ENCODE assay signal across 10 mouse cellular contexts in the genomic region with DNA sequence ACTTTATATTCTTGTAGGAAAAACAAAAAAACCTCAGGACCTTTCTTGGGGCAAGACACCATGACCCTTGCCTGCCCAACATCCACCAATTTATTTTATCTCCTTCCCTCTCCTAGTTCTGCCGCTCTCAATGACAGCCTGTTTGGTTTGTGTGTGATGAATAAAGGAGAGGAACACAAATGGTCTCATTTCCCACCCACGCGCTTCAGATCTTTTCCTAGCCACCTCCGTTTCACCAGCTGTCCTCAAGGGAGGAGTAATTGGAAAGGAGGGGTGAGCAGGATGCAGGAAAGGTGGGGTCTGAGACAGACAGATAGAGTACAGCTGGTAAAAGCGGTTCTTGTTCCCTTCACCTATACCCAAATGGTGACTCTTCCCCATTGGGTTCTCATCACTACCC. TPM values are rescaled to one million over a fixed set of nuclear protein-coding genes. Genes with fewer than 3 reads are reported as not detected.
DNase-seq lines count a peak whose midpoint lies in the region; ATAC-seq lines count a peak whose summit lies in the region.
"Had no signal": no experiment of that assay in that cellular context is flagged by ENCODE, and none has a peak within 500 bp of the region (broad histone marks: within the 10 kb centered on the region; RNA-seq: fewer than 3 reads in every experiment).

No protein-coding gene starts in this region.

- H3K27me3 ChIP-seq in forebrain, embryonic 10.5 days (ENCODE audit: poor library complexity, severe bottlenecking) = no peaks in the 10 kb centered on the region; the same call in 1 of the 2 replicates
- no peaks in the 10 kb centered on the region for H3K27me3 ChIP-seq in forebrain, embryonic 14.5 days (replicated peaks; ENCODE audit: control insufficient read depth, insufficient read depth, low read length)
- peaks cover 34% of the 10 kb centered on the region for H3K27me3 ChIP-seq in liver, embryonic 12.5 days (replicated peaks)
- H3K27me3 ChIP-seq: hindbrain, embryonic 13.5 days had no signal

- H3K4me2 ChIP-seq in forebrain, embryonic 14.5 days (ENCODE audit: low read length) = no peak overlapping the region
- peak overlapping the region; percentile 93 for H3K4me2 ChIP-seq in liver, embryonic 12.5 days

- H3K4me1 ChIP-seq in forebrain, embryonic 10.5 days = peaks cover 50% of the 10 kb centered on the region
- peaks cover 19% of the 10 kb centered on the region for H3K4me1 ChIP-seq in forebrain, embryonic 14.5 days (ENCODE audit: control insufficient read depth, insufficient read depth, low read length)
- H3K4me1 ChIP-seq in liver, embryonic 12.5 days = peaks cover 41% of the 10 kb centered on the region

- peak overlapping the region; percentile 91; the same call in 1 of the 2 replicates for H3K4me3 ChIP-seq in forebrain, embryonic 10.5 days
- H3K4me3 ChIP-seq in forebrain, embryonic 14.5 days (ENCODE audit: low read depth, low read length) = no peak overlapping the region
- H3K4me3 ChIP-seq in liver, embryonic 12.5 days = peak overlapping the region; percentile 79; the same call in 1 of the 2 replicates

- H3K36me3 ChIP-seq in forebrain, embryonic 10.5 days (replicated peaks) = peaks cover 26% of the 10 kb centered on the region
- H3K36me3 ChIP-seq in forebrain, embryonic 14.5 days (ENCODE audit: control insufficient read depth, insufficient read depth, low read length) = peaks cover 21% of the 10 kb centered on the region
- peaks cover 24% of the 10 kb centered on the region for H3K36me3 ChIP-seq in liver, embryonic 12.5 days

- no peaks in the 10 kb centered on the region for H3K9me3 ChIP-seq in forebrain, embryonic 10.5 days
- H3K9me3 ChIP-seq in forebrain, embryonic 14.5 days (replicated peaks; ENCODE audit: control insufficient read depth, low read length) = no peaks in the 10 kb centered on the region
- H3K9me3 ChIP-seq in liver, embryonic 12.5 days (replicated peaks) = no peaks in the 10 kb centered on the region
- H3K9me3 ChIP-seq: hindbrain, embryonic 13.5 days had no signal

- no peak overlapping the region for H3K9ac ChIP-seq in forebrain, embryonic 14.5 days (ENCODE audit: low read length)
- 0 out of 2 replicates have a peak overlapping the region, but pooled peaks have one; percentile 71 for H3K9ac ChIP-seq in liver, embryonic 12.5 days

- 86% methylated on average over 5 of the region's 5 CpGs for WGBS in forebrain, embryonic 10.5 days
- 83% methylated on average over 5 of the region's 5 CpGs for WGBS in forebrain, embryonic 14.5 days
- WGBS in liver, embryonic 12.5 days (ENCODE audit: insufficient replicate concordance) = 68% methylated on average over 5 of the region's 5 CpGs

- DNase-seq in forebrain, embryonic 10.5 days (ENCODE audit: extremely low spot score, low spot score) = no peak
- DNase-seq in forebrain, embryonic 14.5 days (ENCODE audit: low spot score) = no peak
- no peak for DNase-seq in liver
- peak; percentile 84 for DNase-seq in layer of hippocampus, adult 9-11 months
- peak; percentile 40 for DNase-seq in right cerebral cortex, postnatal 14 days
- no peak for DNase-seq in cerebellum, adult 8-10 months
- DNase-seq in spleen, adult 12 weeks (ENCODE audit: low spot score) = no peak

- no peak for ATAC-seq in forebrain, embryonic 14.5 days
- no peak for ATAC-seq in liver, embryonic 12.5 days

- no peak overlapping the region for H3K27ac ChIP-seq in forebrain, embryonic 10.5 days
- H3K27ac ChIP-seq in forebrain, embryonic 14.5 days (ENCODE audit: low read depth, low read length) = no peak overlapping the region
- H3K27ac ChIP-seq in liver, embryonic 12.5 days = no peak overlapping the region

RNA-seq across cellular contexts. Expression of a gene that starts 1.4 kb away (rescaled TPM):
- polyA plus RNA-seq in forebrain, embryonic 10.5 days (2016; fragmentation: Nextera tagmentation; extraction: Ambion mirVana) = 458 and 482 TPM in 2 replicates
- 298 and 333 TPM in 2 replicates for polyA plus RNA-seq in forebrain, embryonic 14.5 days (2014; fragmentation: Nextera tagmentation; extraction: Ambion mirVana)
- 183 and 187 TPM in 2 replicates for polyA plus RNA-seq in liver, embryonic 12.5 days (2016; fragmentation: Nextera tagmentation; extraction: Ambion mirVana)

RNA-seq across cellular contexts. Expression of a gene that starts 1.5 kb away (rescaled TPM):
- polyA plus RNA-seq in forebrain, embryonic 10.5 days (2016; fragmentation: Nextera tagmentation; extraction: Ambion mirVana) = 10.3 and 12.1 TPM in 2 replicates
- 20.9 and 26.3 TPM in 2 replicates for polyA plus RNA-seq in forebrain, embryonic 14.5 days (2014; fragmentation: Nextera tagmentation; extraction: Ambion mirVana)
- 0.29 and 0.54 TPM in 2 replicates for polyA plus RNA-seq in liver, embryonic 12.5 days (2016; fragmentation: Nextera tagmentation; extraction: Ambion mirVana)

RNA-seq across cellular contexts. Expression of a gene that starts 23.7 kb away (rescaled TPM):
- polyA plus RNA-seq in forebrain, embryonic 10.5 days (2016; fragmentation: Nextera tagmentation; extraction: Ambion mirVana) = 21.3 and 22.7 TPM in 2 replicates
- polyA plus RNA-seq in forebrain, embryonic 14.5 days (2014; fragmentation: Nextera tagmentation; extraction: Ambion mirVana) = 25.0 and 29.4 TPM in 2 replicates
- 17.2 and 19.7 TPM in 2 replicates for polyA plus RNA-seq in liver, embryonic 12.5 days (2016; fragmentation: Nextera tagmentation; extraction: Ambion mirVana)

RNA-seq across cellular contexts. Expression of a gene that starts 38.9 kb away (rescaled TPM):
- polyA plus RNA-seq in forebrain, embryonic 10.5 days (2016; fragmentation: Nextera tagmentation; extraction: Ambion mirVana) = not detected in 2 replicates
- polyA plus RNA-seq in forebrain, embryonic 14.5 days (2014; fragmentation: Nextera tagmentation; extraction: Ambion mirVana) = not detected in 2 replicates
- polyA plus RNA-seq in liver, embryonic 12.5 days (2016; fragmentation: Nextera tagmentation; extraction: Ambion mirVana) = not detected in 2 replicates
- polyA plus RNA-seq: hindbrain, embryonic 13.5 days; stomach, embryonic 14.5 days had no signal

RNA-seq across cellular contexts. Expression of a gene that starts 52.7 kb away (rescaled TPM):
- 0.56 TPM in 1 of 2 replicates, not detected in the other for polyA plus RNA-seq in forebrain, embryonic 10.5 days (2016; fragmentation: Nextera tagmentation; extraction: Ambion mirVana)
- polyA plus RNA-seq in forebrain, embryonic 14.5 days (2014; fragmentation: Nextera tagmentation; extraction: Ambion mirVana) = 4.0 and 5.6 TPM in 2 replicates
- polyA plus RNA-seq in liver, embryonic 12.5 days (2016; fragmentation: Nextera tagmentation; extraction: Ambion mirVana) = not detected in 2 replicates

Comparison
In these comparisons a context has a peak if more than half of its experiments do, and no peak if none do; other contexts are left out.
1. DNase-seq: peak in layer of hippocampus, adult 9-11 months (single experiment) and right cerebral cortex, postnatal 14 days (single experiment); none in forebrain, embryonic 10.5 days (single experiment), forebrain, embryonic 14.5 days (single experiment), liver (single experiment), cerebellum, adult 8-10 months (single experiment) and spleen, adult 12 weeks (single experiment).